Mouse (Mus musculus) E14TG2a.4 (cell line): Measurements from ENCODE around the gene 4931417E11Rik.

Experiments used
- H3K27me3 ChIP-seq: 2 replicates; pipeline ENCODE4 v1.6.1; 2014; ENCODE audit warnings: low read length, control low read depth; ENCODE audit not compliant: insufficient read depth
- H3K36me3 ChIP-seq: 2 replicates; pipeline ENCODE4 v1.6.1; 2014; ENCODE audit warnings: low read length, control low read depth; ENCODE audit not compliant: insufficient read depth
- H3K4me1 ChIP-seq: replicated peaks from 2 replicates; pipeline ENCODE4 v1.6.1; 2014; ENCODE audit warnings: low read depth, low read length, control low read depth
- H3K4me3 ChIP-seq: replicated peaks from 2 replicates; pipeline ENCODE4 v1.5.1; 2014; ENCODE audit warnings: mild to moderate bottlenecking, low read length
- H3K9me3 ChIP-seq: 2 replicates; pipeline ENCODE4 v1.6.1; 2014; ENCODE audit warnings: low read length, control low read depth
- CTCF ChIP-seq: conservative IDR thresholded peaks from 2 replicates; pipeline ENCODE4 v1.5.1; 2014; ENCODE audit warnings: low read length
- NANOG ChIP-seq: IDR thresholded peaks from 2 replicates; pipeline ENCODE4 v1.6.1; 2014; ENCODE audit warnings: borderline replicate concordance, low read length, mixed read lengths
- POU5F1 ChIP-seq: IDR thresholded peaks from 2 replicates; pipeline ENCODE4 v1.6.1; 2014; ENCODE audit warnings: low read length, borderline replicate concordance

The 4931417E11Rik gene

GRCm38 (mm10) chr6:73469567-73469966 lies at the start of gene 4931417E11Rik:
Gene 4931417E11Rik (minus strand): TSS chr6:73469667.
- no peaks in the 10 kb centered on the region for H3K4me1 ChIP-seq
- no peaks in the 10 kb centered on the region for H3K9me3 ChIP-seq
- no peak for TF ChIP-seq NANOG
- TF ChIP-seq CTCF: no peak
- no peak for TF ChIP-seq POU5F1
- H3K36me3 ChIP-seq: no peaks in the 10 kb centered on the region
- H3K4me3 ChIP-seq: no peak within 1 kb of the TSS
- H3K27me3 ChIP-seq: 0 out of 2 replicates have a peak, but pooled peaks cover 4% of the 10 kb centered on the region

DNA sequence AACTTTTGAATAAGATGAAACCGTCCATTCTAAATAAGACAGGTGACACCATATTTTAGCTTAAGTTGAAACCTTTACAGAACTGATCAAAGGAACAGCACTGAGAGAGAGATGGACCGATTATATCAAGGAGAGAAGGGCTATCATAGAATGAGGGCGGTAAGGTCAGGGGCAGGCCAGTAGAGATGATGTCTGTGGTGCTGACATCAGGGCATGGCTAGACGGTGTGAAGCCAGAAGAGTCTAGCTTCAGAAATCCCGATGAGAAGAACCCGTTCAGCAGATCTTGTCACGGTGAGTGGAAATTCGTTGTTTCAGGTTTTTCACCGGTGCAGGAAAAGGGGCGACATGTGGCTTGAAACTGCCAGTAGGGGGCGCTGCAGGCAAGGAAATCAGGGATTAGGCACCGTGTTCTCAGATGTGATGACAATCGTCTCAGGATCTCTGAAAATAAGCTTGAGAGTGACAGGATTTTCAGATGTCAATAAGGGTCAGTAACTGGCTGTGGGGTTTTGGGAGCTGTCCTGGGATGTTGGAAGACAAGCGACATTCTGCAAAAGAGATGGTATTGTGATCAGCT lies 48.4 kb upstream of the 4931417E11Rik start:
- H3K27me3 ChIP-seq: peaks cover 4% of the 10 kb centered on the region; the same call in 1 of the 2 replicates
- TF ChIP-seq POU5F1 (no peak), CTCF (peak; percentile 73)
- H3K36me3 ChIP-seq: no peaks in the 10 kb centered on the region
- H3K9me3 ChIP-seq: peaks cover 20% of the 10 kb centered on the region
- no peaks in the 10 kb centered on the region for H3K4me1 ChIP-seq
- H3K4me3 ChIP-seq: no peak overlapping the region

- H3K4me3 ChIP-seq: no peak overlapping the region
- no peaks in the 10 kb centered on the region for H3K9me3 ChIP-seq
- peaks cover 5% of the 10 kb centered on the region; the same call in 1 of the 2 replicates for H3K27me3 ChIP-seq
- H3K4me1 ChIP-seq: no peaks in the 10 kb centered on the region
- no peak for TF ChIP-seq POU5F1
- TF ChIP-seq CTCF: peak; percentile 80
- no peaks in the 10 kb centered on the region for H3K36me3 ChIP-seq
These were observed 43.4 kb upstream of the 4931417E11Rik start for GRCm38 (mm10) chr6:73512907-73513306.

- TF ChIP-seq CTCF (no peak), POU5F1 (no peak), NANOG (no peak)
- Histone ChIP-seq H3K9me3 (peaks cover 6% of the 10 kb centered on the region), H3K4me3 (no peak overlapping the region), H3K4me1 (no peaks in the 10 kb centered on the region), H3K36me3 (no peaks in the 10 kb centered on the region), H3K27me3 (no peaks in the 10 kb centered on the region; the same call in 1 of the 2 replicates)
These were observed 30.2 kb upstream of the 4931417E11Rik start for GRCm38 (mm10) chr6:73499631-73500030.

GRCm38 (mm10) chr6:73497321-73497720 lies 27.9 kb upstream of the 4931417E11Rik start:
- Histone ChIP-seq H3K36me3 (no peaks in the 10 kb centered on the region), H3K9me3 (peaks cover 6% of the 10 kb centered on the region), H3K4me3 (no peak overlapping the region), H3K4me1 (no peaks in the 10 kb centered on the region), H3K27me3 (no peaks in the 10 kb centered on the region; the same call in 1 of the 2 replicates)
- no peak for TF ChIP-seq NANOG
- TF ChIP-seq POU5F1: no peak

- Histone ChIP-seq H3K36me3 (no peaks in the 10 kb centered on the region), H3K9me3 (peaks cover 28% of the 10 kb centered on the region), H3K27me3 (no peaks in the 10 kb centered on the region), H3K4me1 (peaks cover 7% of the 10 kb centered on the region), H3K4me3 (no peak overlapping the region)
- TF ChIP-seq NANOG: no peak
- TF ChIP-seq POU5F1: no peak
- TF ChIP-seq CTCF: no peak
These were observed 21.1 kb upstream of the 4931417E11Rik start for GRCm38 (mm10) chr6:73490524-73490923.

DNA sequence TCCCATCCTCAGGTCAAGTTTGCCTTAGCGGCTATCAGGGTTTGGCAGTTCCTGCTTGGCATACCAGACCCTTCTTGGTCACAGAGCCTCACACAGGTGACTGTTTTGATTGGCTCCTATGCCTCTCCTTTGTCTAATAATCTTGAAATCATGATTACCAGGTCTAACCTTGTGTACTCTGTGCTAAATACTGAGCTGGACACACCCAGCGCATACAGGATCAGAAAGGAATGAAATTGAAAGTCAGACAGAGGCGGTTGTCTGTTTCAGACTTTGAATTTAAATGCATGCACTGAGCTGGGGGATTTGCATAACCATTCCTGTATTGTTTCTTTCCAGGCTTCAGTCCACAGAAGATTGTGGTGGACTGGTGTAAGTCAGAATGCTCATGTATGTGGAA lies 16.1 kb upstream of the 4931417E11Rik start:
- Histone ChIP-seq H3K36me3 (no peaks in the 10 kb centered on the region), H3K4me1 (peaks cover 13% of the 10 kb centered on the region), H3K4me3 (no peak overlapping the region), H3K27me3 (no peaks in the 10 kb centered on the region), H3K9me3 (peaks cover 24% of the 10 kb centered on the region)
- TF ChIP-seq POU5F1 (no peak), NANOG (no peak; the same call in 1 of the 2 replicates), CTCF (no peak)

- TF ChIP-seq CTCF: no peak
- no peak for TF ChIP-seq NANOG
- no peak for TF ChIP-seq POU5F1
- Histone ChIP-seq H3K36me3 (no peaks in the 10 kb centered on the region), H3K27me3 (0 out of 2 replicates have a peak, but pooled peaks cover 4% of the 10 kb centered on the region), H3K9me3 (no peaks in the 10 kb centered on the region), H3K4me1 (no peaks in the 10 kb centered on the region), H3K4me3 (no peak overlapping the region)
These were observed 3.4 kb downstream of the 4931417E11Rik start for GRCm38 (mm10) chr6:73466084-73466483.

- no peaks in the 10 kb centered on the region for H3K9me3 ChIP-seq
- H3K4me1 ChIP-seq: no peaks in the 10 kb centered on the region
- no peaks in the 10 kb centered on the region for H3K36me3 ChIP-seq
- no peaks in the 10 kb centered on the region for H3K27me3 ChIP-seq
- TF ChIP-seq NANOG (no peak), CTCF (no peak), POU5F1 (no peak)
- no peak overlapping the region for H3K4me3 ChIP-seq
These were observed 6.9 kb downstream of the 4931417E11Rik start for GRCm38 (mm10) chr6:73462543-73462942.
